Mouse (Mus musculus) ES-E14 (cell line): ENCODE measurements around the gene BC035044. TPM values are rescaled to one million over a fixed set of nuclear protein-coding genes. Genes with fewer than 3 reads are reported as not detected.
"Not testable (repeated sequence)": the region's sequence is repeated elsewhere in the genome, so short reads cannot be mapped to it uniquely, and the experiment has no call there.

Experiments used
- DNase-seq: peaks from one replicate; pipeline ENCODE4 v3.0.0-alpha.2; 2013; ENCODE audit warnings: low read depth, low spot score
- H3K27ac ChIP-seq: 2 replicates; pipeline ENCODE4 v1.5.1; 2012; ENCODE audit warnings: low read depth, mild to moderate bottlenecking, low read length, moderate library complexity, mixed read lengths; ENCODE audit not compliant: poor library complexity, insufficient read depth, severe bottlenecking
- H3K36me3 ChIP-seq: 2 replicates; pipeline ENCODE4 v1.6.1; 2012; ENCODE audit warnings: mild to moderate bottlenecking, low read length, moderate library complexity, mixed read lengths; ENCODE audit not compliant: control insufficient read depth, poor library complexity, insufficient read depth, severe bottlenecking
- H3K4me1 ChIP-seq, 2 experiments: fragments of 150-350 bp in 1 of 2; sonication (generic) in 1 of 2; 2 replicates each; pipeline ENCODE4 v1.6.1; 2012; ENCODE audit warnings: low read length in 2 of 2, mild to moderate bottlenecking in 1 of 2, mixed read lengths in 1 of 2; ENCODE audit not compliant: control insufficient read depth in 2 of 2, insufficient read depth in 2 of 2, poor library complexity in 1 of 2
- H3K4me3 ChIP-seq, 2 experiments: fragments of 150-350 bp in 1 of 2; sonication (generic) in 1 of 2; 2 replicates each; pipeline ENCODE4 v1.5.1; 2012; ENCODE audit warnings: low read length in 2 of 2, low read depth in 1 of 2, mild to moderate bottlenecking in 1 of 2, mixed read lengths in 1 of 2; ENCODE audit not compliant: insufficient read depth in 1 of 2, poor library complexity in 1 of 2, severe bottlenecking in 1 of 2
- H3K9ac ChIP-seq: 2 replicates; pipeline ENCODE4 v1.6.1; 2012; ENCODE audit warnings: low read depth, mild to moderate bottlenecking, low read length, mixed read lengths; ENCODE audit not compliant: poor library complexity, insufficient read depth, severe bottlenecking
- H3K9me3 ChIP-seq: fragments of 150-350 bp; sonication (generic); 2 replicates; pipeline ENCODE4 v1.6.1; 2012; ENCODE audit warnings: low read depth, mild to moderate bottlenecking, low read length; ENCODE audit not compliant: control insufficient read depth, insufficient read depth
- CHD2 ChIP-seq: IDR thresholded peaks from 2 replicates; pipeline ENCODE4 v1.6.1; 2014; ENCODE audit warnings: mild to moderate bottlenecking, low read depth, low read length, inconsistent platforms
- HCFC1 ChIP-seq: IDR thresholded peaks from 2 replicates; pipeline ENCODE4 v1.6.1; 2012; ENCODE audit warnings: low read length, inconsistent platforms, borderline replicate concordance; ENCODE audit not compliant: insufficient read depth
- MAFK ChIP-seq: IDR thresholded peaks from 2 replicates; pipeline ENCODE4 v1.6.1; 2014; ENCODE audit warnings: mild to moderate bottlenecking, low read depth, low read length, inconsistent platforms; ENCODE audit not compliant: insufficient read depth
- ZC3H11A ChIP-seq: IDR thresholded peaks from 2 replicates; pipeline ENCODE4 v1.6.1; 2012; ENCODE audit warnings: low read depth, mild to moderate bottlenecking, inconsistent platforms, low read length, borderline replicate concordance
- ZNF384 ChIP-seq: IDR thresholded peaks from 2 replicates; pipeline ENCODE4 v1.6.1; 2012; ENCODE audit warnings: low read depth, low read length, inconsistent platforms
- in situ Hi-C, 2 experiments: fragments of 600-800 bp; cut with MboI; formaldehyde crosslinking; loops; one replicate each; pipeline ENCODE4 v1.15.1; 2025; ENCODE audit warnings: low sequenced_read_pairs in 2 of 2, inconsistent platforms in 1 of 2; ENCODE audit not compliant: unreplicated experiment in 2 of 2
- total RNA-seq: library from RNA; depleted of rRNA; stranded (reverse); fragments of 300-350 nt; gene quantifications from 2 replicates; pipeline ENCODE4 v1.2.3, GENCODE M21; 2012

Gene BC035044
- total RNA-seq, 1 experiment, result not detected

DNA sequence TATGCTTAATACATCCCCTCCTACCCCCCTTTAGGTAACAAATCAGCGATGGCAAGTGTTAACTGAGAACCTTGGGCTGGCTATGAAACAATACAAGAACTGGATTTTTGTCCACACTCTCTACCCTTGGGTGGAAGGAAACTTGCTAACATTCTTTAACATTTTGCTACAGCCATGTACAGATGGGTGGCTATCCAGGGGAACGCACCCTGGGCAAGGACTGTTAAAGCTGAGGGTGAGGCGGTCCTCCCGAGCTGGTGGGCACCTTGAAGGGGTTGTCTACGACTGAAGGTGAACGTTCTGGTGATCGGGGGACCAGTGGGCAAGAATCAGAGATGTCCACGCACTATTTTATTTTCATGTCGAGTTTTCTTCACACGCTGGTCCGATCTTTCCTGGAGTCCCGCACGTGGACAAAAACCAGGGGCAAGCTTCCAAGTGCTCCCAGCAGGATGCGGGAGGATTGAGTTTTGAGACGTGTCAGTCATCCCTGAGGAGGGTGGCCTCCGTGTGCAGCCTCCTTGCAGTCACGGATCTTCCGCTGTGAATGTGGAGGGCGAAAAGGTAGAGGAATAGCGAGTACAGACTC is 48.5 kb downstream of the BC035044 start:
- Histone ChIP-seq H3K9me3 (no peaks in the 10 kb centered on the region), H3K36me3 (no peaks in the 10 kb centered on the region), H3K4me1 (peaks cover 0 to 5% of the 10 kb centered on the region in 2 experiments; a peak in 2 of 4 replicates), H3K27ac (no peak overlapping the region), H3K9ac (peak overlapping the region; percentile 81), H3K4me3 (peak overlapping the region; percentile 80 to 85)
- in situ Hi-C loops, result no loop called here
- no peak for DNase-seq
- TF ChIP-seq CHD2 (no peak), ZNF384 (no peak), MAFK (no peak), ZC3H11A (no peak), HCFC1 (no peak)

DNA sequence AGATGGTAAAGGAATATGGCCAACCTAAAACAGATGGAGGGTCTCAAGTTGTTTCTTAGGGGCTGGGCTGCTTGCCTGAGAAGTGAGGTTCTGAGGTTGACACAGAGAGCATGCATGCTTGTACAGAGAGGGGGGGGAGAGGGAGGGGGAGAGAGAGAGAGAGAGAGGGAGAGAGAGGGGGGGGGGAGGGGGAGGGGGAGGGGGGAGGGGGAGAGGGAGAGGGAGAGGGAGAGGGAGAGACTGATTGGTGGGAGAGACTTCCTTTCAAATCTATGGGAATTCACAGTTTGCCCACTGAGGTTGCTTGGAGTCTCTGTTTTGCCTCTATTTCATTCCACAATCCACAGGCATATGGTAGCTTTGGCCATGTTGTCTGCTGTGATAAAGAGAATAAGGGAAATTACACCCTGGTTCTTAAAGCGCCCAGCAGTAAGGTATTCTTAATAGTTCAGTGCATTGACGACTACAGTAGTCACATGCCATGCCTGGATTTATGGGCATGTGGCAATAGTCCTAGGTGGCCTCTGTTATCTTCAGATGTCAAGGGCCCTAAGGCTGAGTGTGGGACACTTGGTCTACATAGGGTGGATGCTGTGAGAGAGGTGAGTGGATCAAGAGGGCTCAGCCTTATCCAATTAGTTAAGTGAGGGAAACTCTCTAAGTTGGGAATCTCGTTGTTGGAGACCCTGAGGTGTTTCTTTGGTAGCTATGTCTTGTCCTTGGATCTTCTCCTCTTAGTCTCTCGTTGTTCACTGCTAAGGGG is 49.4 kb downstream of the BC035044 start:
- Histone ChIP-seq H3K4me1 (peaks cover 0 to 5% of the 10 kb centered on the region in 2 experiments; a peak in 2 of 4 replicates), H3K4me3 (peak overlapping the region in 1 of 2 experiments; percentile 80; a peak in 1 of 4 replicates), H3K9me3 (no peaks in the 10 kb centered on the region), H3K27ac (no peak overlapping the region), H3K36me3 (no peaks in the 10 kb centered on the region), H3K9ac (no peak overlapping the region)
- in situ Hi-C loops, result no loop called here
- no peak for TF ChIP-seq HCFC1
- TF ChIP-seq ZNF384, result no peak
- TF ChIP-seq ZC3H11A, result no peak
- no peak for TF ChIP-seq MAFK
- TF ChIP-seq CHD2, result no peak
- DNase-seq, result no peak

- in situ Hi-C loops, H3K4me1 ChIP-seq, H3K9me3 ChIP-seq, H3K27ac ChIP-seq, H3K36me3 ChIP-seq, DNase-seq, H3K4me3 ChIP-seq, H3K9ac ChIP-seq: not testable (repeated sequence)
Measured at GRCm38 (mm10) chr6:128840669-128841068, 50.3 kb downstream of the BC035044 start.

DNA sequence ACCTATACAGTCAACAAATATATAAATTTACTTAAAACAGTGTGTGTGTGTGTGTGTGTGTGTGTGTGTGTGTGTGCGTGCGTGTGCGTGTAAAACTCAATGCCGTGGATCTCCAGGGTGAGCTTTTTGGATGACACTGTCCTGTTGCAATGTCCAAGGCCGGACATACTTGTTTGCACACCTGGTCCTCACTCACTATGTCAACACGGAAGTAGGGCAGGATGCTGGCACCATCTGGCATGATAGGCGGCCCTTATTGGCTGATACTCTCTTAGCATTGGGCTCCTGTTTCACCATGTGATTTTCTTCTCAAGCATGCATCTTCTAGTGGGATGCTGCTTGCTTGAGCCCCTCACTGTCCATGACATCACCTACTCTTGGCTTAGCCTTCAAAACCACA is 51.0 kb downstream of the BC035044 start:
- Histone ChIP-seq H3K4me1 (peaks cover 0 to 3% of the 10 kb centered on the region in 2 experiments; a peak in 1 of 4 replicates), H3K9me3 (no peaks in the 10 kb centered on the region), H3K9ac (no peak overlapping the region), H3K4me3 (peak overlapping the region in 1 of 2 experiments; percentile 85; a peak in 1 of 4 replicates), H3K36me3 (no peaks in the 10 kb centered on the region), H3K27ac (no peak overlapping the region)
- TF ChIP-seq MAFK (no peak), HCFC1 (no peak), ZNF384 (no peak), CHD2 (no peak)
- in situ Hi-C loops, result loop anchor here in 1 of 2 experiments (5.0 kb wide), 1 partner anchor 38 kb away; no protein-coding TSS in a partner anchor
- DNase-seq, result no peak
